Mouse (Mus musculus) right cerebral cortex, postnatal 14 days (tissue): Measurements from ENCODE around the gene Il23a.
"Not testable (repeated sequence)": the region's sequence is repeated elsewhere in the genome, so short reads cannot be mapped to it uniquely, and the experiment has no call there.

Source experiments
- DNase-seq: peaks from one replicate; pipeline ENCODE4 v3.0.0; 2022

Gene Il23a

GRCm38 (mm10) chr10:128263393-128264310, 34.9 kb downstream of the Il23a start:
- no peak for DNase-seq

GRCm38 (mm10) chr10:128262300-128262699, 36.3 kb downstream of the Il23a start:
- no peak for DNase-seq

- not testable (repeated sequence) for DNase-seq
Observed at GRCm38 (mm10) chr10:128260376-128260775, 38.2 kb downstream of the Il23a start.

- no peak for DNase-seq
Observed at GRCm38 (mm10) chr10:128259946-128260345, 38.6 kb downstream of the Il23a start.

- DNase-seq, result no peak
Observed at GRCm38 (mm10) chr10:128258953-128259352, 39.6 kb downstream of the Il23a start.

GRCm38 (mm10) chr10:128256328-128256727, 42.2 kb downstream of the Il23a start:
- DNase-seq, result no peak

- DNase-seq, result no peak
Observed at GRCm38 (mm10) chr10:128255925-128256324, 42.6 kb downstream of the Il23a start.

GRCm38 (mm10) chr10:128253677-128254255, 44.8 kb downstream of the Il23a start, which contains the start of gene Apon:
Apon (plus strand) TSS chr10:128254096.
- no peak for DNase-seq

GRCm38 (mm10) chr10:128250565-128250964, 48.0 kb downstream of the Il23a start:
- no peak for DNase-seq

GRCm38 (mm10) chr10:128247020-128247732, 51.4 kb downstream of the Il23a start:
- DNase-seq, result no peak
